Mouse (Mus musculus): ENCODE measurements around the gene Pik3r5.

- TF ChIP-seq EP300 (IDR thresholded peaks at IDR 0.05; ENCODE audit: low read depth): no peak
- TF ChIP-seq CTCF (IDR thresholded peaks at IDR 0.05; ENCODE audit: low read depth): no peak
These were observed 71.1 kb downstream of the Pik3r5 start, which contains the start of gene Pik3r6 for GRCm38 (mm10) chr11:68502902-68503629.

Data from liver, embryonic 14.5 days (tissue).